Mouse (Mus musculus) forebrain, embryonic 15.5 days (tissue): ENCODE data around the gene C130026I21Rik. TPM values are rescaled to one million over a fixed set of nuclear protein-coding genes. Genes with fewer than 3 reads are reported as not detected.

ENCODE experiments used
- ATAC-seq: fragments of 200-750 bp; cut with Nextera tagmentation; replicated peaks from 2 replicates; pipeline ENCODE4 v1.8.0; 2017; ENCODE audit warnings: mild to moderate bottlenecking, moderate TSS enrichment, moderate library complexity
- H3K27ac ChIP-seq: fragments of 300-500 bp; sonication (generic); replicated peaks from 2 replicates; pipeline ENCODE4 v1.5.1; 2015; ENCODE audit warnings: mild to moderate bottlenecking, inconsistent platforms
- H3K27me3 ChIP-seq: fragments of 300-500 bp; sonication (generic); 2 replicates; pipeline ENCODE4 v1.6.1; 2015; ENCODE audit warnings: inconsistent platforms
- H3K36me3 ChIP-seq: fragments of 300-500 bp; sonication (generic); 2 replicates; pipeline ENCODE4 v1.6.1; 2015; ENCODE audit warnings: mild to moderate bottlenecking, inconsistent platforms
- H3K4me1 ChIP-seq: fragments of 300-500 bp; sonication (generic); 2 replicates; pipeline ENCODE4 v1.6.1; 2015; ENCODE audit warnings: inconsistent platforms
- H3K4me2 ChIP-seq: fragments of 300-500 bp; sonication (generic); replicated peaks from 2 replicates; pipeline ENCODE4 v1.6.1; 2015; ENCODE audit warnings: mild to moderate bottlenecking, inconsistent platforms
- H3K4me3 ChIP-seq: fragments of 300-500 bp; sonication (generic); 2 replicates; pipeline ENCODE4 v1.5.1; 2015; ENCODE audit warnings: mild to moderate bottlenecking, inconsistent platforms
- H3K9ac ChIP-seq: fragments of 300-500 bp; sonication (generic); replicated peaks from 2 replicates; pipeline ENCODE4 v1.6.1; 2015; ENCODE audit warnings: mild to moderate bottlenecking, inconsistent platforms
- H3K9me3 ChIP-seq: fragments of 300-500 bp; sonication (generic); 2 replicates; pipeline ENCODE4 v1.6.1; 2016; ENCODE audit warnings: inconsistent platforms
- WGBS: fragments of 180-500 bp; shearing (Covaris S2); methylation state at CpG from one replicate; pipeline ENCODE4 v1.1.7; 2015; ENCODE audit warnings: mixed read lengths; 5-methylcytosine and 5-hydroxymethylcytosine counted together
- microRNA-seq: library from miRNA; unstranded; fragments of <30 nt; microRNA quantifications from one replicate; pipeline ENCODE4, GENCODE M21; 2016
- polyA plus RNA-seq: library from polyadenylated mRNA; unstranded; fragments of >200 nt; fragmentation: Nextera tagmentation; extraction: Ambion mirVana; gene quantifications from 2 replicates; pipeline ENCODE4 v1.2.1, GENCODE M21; 2015

The C130026I21Rik gene
- polyA plus RNA-seq, 1 experiment from 2014 or later, result 0.37 TPM

DNA sequence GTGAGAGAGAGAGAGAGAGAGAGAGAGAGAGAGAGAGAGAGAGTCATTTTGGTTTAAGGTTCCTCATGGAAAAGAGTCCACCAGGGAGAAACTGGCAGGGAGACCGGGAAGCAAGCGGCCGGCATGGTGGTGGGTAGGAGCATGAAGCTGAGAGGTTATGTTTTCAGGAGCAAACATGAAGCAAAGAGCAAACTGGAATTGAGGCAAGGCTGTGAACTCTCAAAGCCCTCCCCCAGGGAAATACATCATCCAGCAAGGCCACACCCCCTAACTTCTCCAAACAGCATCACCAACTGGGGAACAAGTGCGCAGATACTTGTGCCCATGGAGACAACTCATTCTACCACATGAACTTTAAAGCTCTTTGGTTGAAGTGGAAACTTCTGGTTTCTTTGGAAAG, 326.8 kb downstream of the C130026I21Rik start:
- Histone ChIP-seq H3K9ac (no peak overlapping the region), H3K27me3 (no peaks in the 10 kb centered on the region), H3K4me1 (no peaks in the 10 kb centered on the region), H3K36me3 (no peaks in the 10 kb centered on the region), H3K4me2 (no peak overlapping the region), H3K27ac (no peak overlapping the region), H3K4me3 (no peak overlapping the region), H3K9me3 (no peaks in the 10 kb centered on the region)
- ATAC-seq, result no peak
- WGBS, result 95% methylated on average over 4 of the region's 4 CpGs

Small RNA genes within 50 kb of the gene (microRNA-seq; reads per million reads assigned to microRNA genes)
- gene Gm27907, result not detected

Other genes with a start within 250 kb of the C130026I21Rik start
- gene Gm10553, start 170.4 kb downstream of the C130026I21Rik start, polyA plus RNA-seq, result not detected in 2 replicates
- gene A530032D15Rik, start 160.7 kb downstream of the C130026I21Rik start, polyA plus RNA-seq, result not detected in 2 replicates